Mouse (Mus musculus) brain, embryonic 14.5 days (tissue): ENCODE data around the gene Hmga2.

Source experiments
- CTCF ChIP-seq: fragments of 200-500 bp; IDR thresholded peaks from 2 replicates; pipeline ENCODE4 v1.5.1; 2012; ENCODE audit warnings: inconsistent platforms, mild to moderate bottlenecking, moderate library complexity, borderline replicate concordance; ENCODE audit not compliant: insufficient read depth, insufficient read length; ENCODE audit errors: extremely low read depth
- POLR2A ChIP-seq: fragments of 200-500 bp; IDR thresholded peaks from 2 replicates; pipeline ENCODE4 v1.6.1; 2012; ENCODE audit warnings: mild to moderate bottlenecking, inconsistent platforms, borderline replicate concordance; ENCODE audit not compliant: poor library complexity, insufficient read depth, insufficient read length, severe bottlenecking; ENCODE audit errors: extremely low read depth

GRCm38 (mm10) chr10:120429758-120430259 is 46.5 kb downstream of the Hmga2 start:
- TF ChIP-seq POLR2A (no peak), CTCF (no peak)
